8 mouse cellular contexts compared by ENCODE assay signal in genomic region chr17:48119656-48120055, GRCm38 (mm10). TPM values are rescaled to one million over a fixed set of nuclear protein-coding genes. Genes with fewer than 3 reads are reported as not detected.
DNase-seq lines count a peak whose midpoint lies in the region; ATAC-seq and TF ChIP-seq lines count a peak whose summit lies in the region.

No protein-coding gene starts in this region.

- H3K4me2 ChIP-seq in kidney, embryonic 16.5 days (replicated peaks; ENCODE audit: low read depth, low read length) = no peak overlapping the region
- H3K4me2 ChIP-seq in liver, embryonic 13.5 days = no peak overlapping the region
- H3K4me2 ChIP-seq in neural tube, embryonic 14.5 days (ENCODE audit: low read depth, low read length) = no peak overlapping the region

- peak; percentile 97 for TF ChIP-seq CTCF in gastrocnemius, adult 2 months (IDR thresholded peaks at IDR 0.05)

- no peak overlapping the region for H3K4me3 ChIP-seq in gastrocnemius, adult 2 months
- H3K4me3 ChIP-seq in kidney, embryonic 16.5 days (ENCODE audit: low read length) = no peak overlapping the region
- no peak overlapping the region for H3K4me3 ChIP-seq in liver, embryonic 13.5 days (replicated peaks)
- H3K4me3 ChIP-seq in neural tube, embryonic 14.5 days (ENCODE audit: low read depth, low read length) = no peak overlapping the region

- H3K9ac ChIP-seq in kidney, embryonic 16.5 days (replicated peaks; ENCODE audit: low read length) = no peak overlapping the region
- no peak overlapping the region for H3K9ac ChIP-seq in liver, embryonic 13.5 days
- no peak overlapping the region for H3K9ac ChIP-seq in neural tube, embryonic 14.5 days (replicated peaks; ENCODE audit: low read depth, low read length)

- no peak overlapping the region for H3K27ac ChIP-seq in gastrocnemius, adult 2 months
- H3K27ac ChIP-seq in kidney, embryonic 16.5 days (ENCODE audit: low read length) = no peak overlapping the region
- no peak overlapping the region for H3K27ac ChIP-seq in liver, embryonic 13.5 days
- H3K27ac ChIP-seq in neural tube, embryonic 14.5 days (ENCODE audit: low read depth, low read length) = no peak overlapping the region

- H3K36me3 ChIP-seq in kidney, embryonic 16.5 days (ENCODE audit: insufficient read depth, low read length) = no peaks in the 10 kb centered on the region
- no peaks in the 10 kb centered on the region for H3K36me3 ChIP-seq in liver, embryonic 13.5 days
- no peaks in the 10 kb centered on the region for H3K36me3 ChIP-seq in neural tube, embryonic 14.5 days (ENCODE audit: control insufficient read depth, insufficient read depth, low read length)

- no peaks in the 10 kb centered on the region for H3K27me3 ChIP-seq in kidney, embryonic 16.5 days (ENCODE audit: insufficient read depth, low read length)
- H3K27me3 ChIP-seq in liver, embryonic 13.5 days = no peaks in the 10 kb centered on the region
- H3K27me3 ChIP-seq in neural tube, embryonic 14.5 days (ENCODE audit: control insufficient read depth, insufficient read depth, low read length) = no peaks in the 10 kb centered on the region

- peak; percentile 46; the same call in 1 of the 2 replicates for ATAC-seq in kidney, embryonic 16.5 days (ENCODE audit: low FRiP score, low TSS enrichment)
- no peak for ATAC-seq in liver, embryonic 13.5 days (ENCODE audit: low read depth)
- ATAC-seq in neural tube, embryonic 14.5 days (ENCODE audit: low read depth) = peak; percentile 44; the same call in 1 of the 2 replicates

- H3K4me1 ChIP-seq in kidney, embryonic 16.5 days (ENCODE audit: insufficient read depth, low read length) = no peaks in the 10 kb centered on the region
- no peaks in the 10 kb centered on the region for H3K4me1 ChIP-seq in liver, embryonic 13.5 days (replicated peaks)
- H3K4me1 ChIP-seq in neural tube, embryonic 14.5 days (ENCODE audit: control insufficient read depth, insufficient read depth, low read length) = no peaks in the 10 kb centered on the region

- intact Hi-C loops in gastrocnemius, adult 2 months (cut with DNase I) = no loop called here

- DNase-seq in 416B (ENCODE audit: low read depth) = peak; percentile 77
- DNase-seq in R1 (ENCODE audit: low read depth, low spot score) = peak; percentile 90
- peak; percentile 72 to 83 for DNase-seq in cerebellum, postnatal 25 days
- DNase-seq in gastrocnemius, adult 2 months = peak; percentile 82
- peak; percentile 56 for DNase-seq in liver, embryonic 13.5 days
- peak; percentile 77 for DNase-seq in thymus, postnatal 25 days

- WGBS in kidney, embryonic 16.5 days = 27% methylated on average over 3 of the region's 3 CpGs
- 12% methylated on average over 3 of the region's 3 CpGs for WGBS in liver, embryonic 13.5 days (ENCODE audit: insufficient replicate concordance)
- WGBS in neural tube, embryonic 14.5 days = 22% methylated on average over 3 of the region's 3 CpGs

- 0 out of 2 replicates have a peak, but pooled peaks cover 4% of the 10 kb centered on the region for H3K9me3 ChIP-seq in kidney, embryonic 16.5 days (ENCODE audit: low read length)
- no peaks in the 10 kb centered on the region for H3K9me3 ChIP-seq in liver, embryonic 13.5 days (replicated peaks)
- no peaks in the 10 kb centered on the region for H3K9me3 ChIP-seq in neural tube, embryonic 14.5 days (ENCODE audit: control insufficient read depth, low read length)

RNA-seq across cellular contexts. Expression of gene 9830107B12Rik, which starts 26.4 kb away (rescaled TPM):
- total RNA-seq in gastrocnemius, adult 2 months (2021) = under 1 TPM in 1 of 2 experiments, not detected in 1; 0.13 TPM
- not detected in 2 replicates for polyA plus RNA-seq in kidney, embryonic 16.5 days (2015; fragmentation: Nextera tagmentation; extraction: Ambion mirVana)
- polyA plus RNA-seq in liver, embryonic 13.5 days (2015; fragmentation: Nextera tagmentation; extraction: Ambion mirVana) = 0.15 and 0.17 TPM in 2 replicates
- not detected in 2 replicates for polyA plus RNA-seq in neural tube, embryonic 14.5 days (2014; fragmentation: Nextera tagmentation; extraction: Ambion mirVana)

RNA-seq across cellular contexts. Expression of gene 1700067P10Rik, which starts 30.5 kb away (rescaled TPM):
- not detected for total RNA-seq in gastrocnemius, adult 2 months (2021)
- polyA plus RNA-seq in kidney, embryonic 16.5 days (2015; fragmentation: Nextera tagmentation; extraction: Ambion mirVana) = not detected in 2 replicates
- not detected in 2 replicates for polyA plus RNA-seq in liver, embryonic 13.5 days (2015; fragmentation: Nextera tagmentation; extraction: Ambion mirVana)
- polyA plus RNA-seq in neural tube, embryonic 14.5 days (2014; fragmentation: Nextera tagmentation; extraction: Ambion mirVana) = not detected in 2 replicates

RNA-seq across cellular contexts. Expression of gene A530064D06Rik, which starts 47.4 kb away (rescaled TPM):
- not detected for total RNA-seq in gastrocnemius, adult 2 months (2021)
- polyA plus RNA-seq in kidney, embryonic 16.5 days (2015; fragmentation: Nextera tagmentation; extraction: Ambion mirVana) = 0.15 TPM in 1 of 2 replicates, not detected in the other
- polyA plus RNA-seq in liver, embryonic 13.5 days (2015; fragmentation: Nextera tagmentation; extraction: Ambion mirVana) = 0.15 and 0.25 TPM in 2 replicates
- not detected in 2 replicates for polyA plus RNA-seq in neural tube, embryonic 14.5 days (2014; fragmentation: Nextera tagmentation; extraction: Ambion mirVana)
